Mouse (Mus musculus): ENCODE measurements around the gene Rp9. TPM values are rescaled to one million over a fixed set of nuclear protein-coding genes. Genes with fewer than 3 reads are reported as not detected.

Gene Rp9
- total and polyA plus RNA-seq, 2 experiments from 2014 or later: 63.2 to 75.1 TPM

GRCm38 (mm10) chr9:22497021-22497767 lies 27.7 kb upstream of the Rp9 start:
- 84% methylated on average over 6 of the region's 6 CpGs for WGBS
- no peaks in the 10 kb centered on the region for H3K27me3 ChIP-seq (ENCODE audit: insufficient read depth, low read length)
- no peak overlapping the region for H3K4me2 ChIP-seq (ENCODE audit: low read depth, low read length)
- H3K9me3 ChIP-seq (ENCODE audit: low read length): no peaks in the 10 kb centered on the region
- H3K27ac ChIP-seq: no peak overlapping the region
- TF ChIP-seq CTCF (IDR thresholded peaks at IDR 0.05; ENCODE audit: low read depth): no peak
- no peak for DNase-seq (ENCODE audit: low spot score)
- no peak for ATAC-seq
- no peaks in the 10 kb centered on the region for H3K36me3 ChIP-seq (ENCODE audit: insufficient read depth, low read length)
- H3K9ac ChIP-seq (replicated peaks; ENCODE audit: low read length): no peak overlapping the region
- H3K4me3 ChIP-seq (ENCODE audit: low read length): no peak overlapping the region
- H3K4me1 ChIP-seq (ENCODE audit: insufficient read depth, low read length): no peaks in the 10 kb centered on the region

- Histone ChIP-seq H3K9me3 (ENCODE audit: low read length) (no peaks in the 10 kb centered on the region), H3K27me3 (ENCODE audit: insufficient read depth, low read length) (no peaks in the 10 kb centered on the region), H3K36me3 (ENCODE audit: insufficient read depth, low read length) (no peaks in the 10 kb centered on the region), H3K4me1 (ENCODE audit: insufficient read depth, low read length) (no peaks in the 10 kb centered on the region), H3K27ac (no peak overlapping the region), H3K9ac (replicated peaks; ENCODE audit: low read length) (no peak overlapping the region), H3K4me2 (ENCODE audit: low read depth, low read length) (no peak overlapping the region), H3K4me3 (ENCODE audit: low read length) (no peak overlapping the region)
- ATAC-seq (no peak), DNase-seq (ENCODE audit: low spot score) (no peak)
- TF ChIP-seq CTCF (IDR thresholded peaks at IDR 0.05; ENCODE audit: low read depth): peak; percentile 22; the same call in 1 of the 2 replicates
- 81% methylated on average over 2 of the region's 2 CpGs for WGBS
Observed at GRCm38 (mm10) chr9:22495133-22495532, 25.6 kb upstream of the Rp9 start.

GRCm38 (mm10) chr9:22494203-22494807 lies 24.8 kb upstream of the Rp9 start:
- Histone ChIP-seq H3K27ac (no peak overlapping the region), H3K27me3 (ENCODE audit: insufficient read depth, low read length) (no peaks in the 10 kb centered on the region), H3K9me3 (ENCODE audit: low read length) (no peaks in the 10 kb centered on the region), H3K9ac (replicated peaks; ENCODE audit: low read length) (no peak overlapping the region), H3K36me3 (ENCODE audit: insufficient read depth, low read length) (no peaks in the 10 kb centered on the region), H3K4me3 (ENCODE audit: low read length) (no peak overlapping the region), H3K4me2 (ENCODE audit: low read depth, low read length) (no peak overlapping the region), H3K4me1 (ENCODE audit: insufficient read depth, low read length) (no peaks in the 10 kb centered on the region)
- ATAC-seq (no peak), DNase-seq (ENCODE audit: low spot score) (no peak)
- 87% methylated on average over 9 of the region's 9 CpGs for WGBS
- no peak for TF ChIP-seq CTCF (IDR thresholded peaks at IDR 0.05; ENCODE audit: low read depth)

GRCm38 (mm10) chr9:22488963-22489362 lies 19.4 kb upstream of the Rp9 start:
- 66% methylated on average over 9 of the region's 9 CpGs for WGBS

GRCm38 (mm10) chr9:22486211-22486610 lies 16.7 kb upstream of the Rp9 start:
- Histone ChIP-seq H3K4me1 (ENCODE audit: insufficient read depth, low read length) (no peaks in the 10 kb centered on the region), H3K4me3 (ENCODE audit: low read length) (no peak overlapping the region), H3K27ac (no peak overlapping the region), H3K36me3 (ENCODE audit: insufficient read depth, low read length) (no peaks in the 10 kb centered on the region), H3K4me2 (ENCODE audit: low read depth, low read length) (no peak overlapping the region), H3K9me3 (ENCODE audit: low read length) (no peaks in the 10 kb centered on the region), H3K9ac (replicated peaks; ENCODE audit: low read length) (no peak overlapping the region), H3K27me3 (ENCODE audit: insufficient read depth, low read length) (no peaks in the 10 kb centered on the region)
- 95% methylated on average over 7 of the region's 7 CpGs for WGBS
- no peak for TF ChIP-seq CTCF (IDR thresholded peaks at IDR 0.05; ENCODE audit: low read depth)
- DNase-seq (ENCODE audit: low spot score) (no peak), ATAC-seq (no peak)

More at GRCm38 (mm10) chr9:22488963-22489362, 19.4 kb upstream of the Rp9 start:
- no peak overlapping the region for H3K27ac ChIP-seq
- no peaks in the 10 kb centered on the region for H3K36me3 ChIP-seq (ENCODE audit: insufficient read depth, low read length)
- no peaks in the 10 kb centered on the region for H3K4me1 ChIP-seq (ENCODE audit: insufficient read depth, low read length)
- ATAC-seq (no peak), DNase-seq (ENCODE audit: low spot score) (no peak)
- H3K4me3 ChIP-seq (ENCODE audit: low read length): no peak overlapping the region
- TF ChIP-seq CTCF (IDR thresholded peaks at IDR 0.05; ENCODE audit: low read depth): no peak
- H3K9ac ChIP-seq (replicated peaks; ENCODE audit: low read length): no peak overlapping the region
- H3K27me3 ChIP-seq (ENCODE audit: insufficient read depth, low read length): no peaks in the 10 kb centered on the region
- H3K9me3 ChIP-seq (ENCODE audit: low read length): no peaks in the 10 kb centered on the region
- no peak overlapping the region for H3K4me2 ChIP-seq (ENCODE audit: low read depth, low read length)

GRCm38 (mm10) chr9:22484562-22485308 lies 15.2 kb upstream of the Rp9 start:
- Histone ChIP-seq H3K4me3 (ENCODE audit: low read length) (no peak overlapping the region), H3K9ac (replicated peaks; ENCODE audit: low read length) (no peak overlapping the region), H3K4me1 (ENCODE audit: insufficient read depth, low read length) (no peaks in the 10 kb centered on the region), H3K4me2 (ENCODE audit: low read depth, low read length) (no peak overlapping the region), H3K36me3 (ENCODE audit: insufficient read depth, low read length) (no peaks in the 10 kb centered on the region), H3K27me3 (ENCODE audit: insufficient read depth, low read length) (no peaks in the 10 kb centered on the region), H3K9me3 (ENCODE audit: low read length) (no peaks in the 10 kb centered on the region), H3K27ac (no peak overlapping the region)
- DNase-seq (ENCODE audit: low spot score) (no peak), ATAC-seq (no peak)
- 90% methylated on average over 12 of the region's 12 CpGs for WGBS
- no peak for TF ChIP-seq CTCF (IDR thresholded peaks at IDR 0.05; ENCODE audit: low read depth)

Data from hindbrain, postnatal 0 days (tissue).